Mouse (Mus musculus) cerebellum, adult 8-10 months (tissue): ENCODE measurements around the gene Ibsp.

Source experiments
- DNase-seq: peaks from one replicate; pipeline ENCODE4 v3.0.0; 2022

Gene Ibsp

GRCm38 (mm10) chr5:104298994-104299393 lies at the start of gene Ibsp:
TSS of gene Ibsp (plus strand) at chr5:104299171.
- no peak for DNase-seq

GRCm38 (mm10) chr5:104251811-104252210 lies 47.2 kb upstream of the Ibsp start:
- DNase-seq = no peak

- no peak for DNase-seq
Observed at GRCm38 (mm10) chr5:104256585-104256984, 42.4 kb upstream of the Ibsp start.

GRCm38 (mm10) chr5:104261908-104262461 lies 37.0 kb upstream of the Ibsp start:
- DNase-seq = no peak

- no peak for DNase-seq
Observed at GRCm38 (mm10) chr5:104263014-104263776, 35.8 kb upstream of the Ibsp start.

- DNase-seq = no peak
Observed at GRCm38 (mm10) chr5:104294201-104294600, 4.8 kb upstream of the Ibsp start.

GRCm38 (mm10) chr5:104314073-104314472 lies 15.1 kb downstream of the Ibsp start:
- no peak for DNase-seq

GRCm38 (mm10) chr5:104325029-104325428 lies 26.1 kb downstream of the Ibsp start, which contains the start of gene Mepe:
TSS of gene Mepe (plus strand) at chr5:104325329.
- no peak for DNase-seq

- DNase-seq = no peak
Observed at GRCm38 (mm10) chr5:104326884-104327283, 27.9 kb downstream of the Ibsp start.

- no peak for DNase-seq
Observed at GRCm38 (mm10) chr5:104327389-104327788, 28.4 kb downstream of the Ibsp start.

GRCm38 (mm10) chr5:104327876-104328275 lies 28.9 kb downstream of the Ibsp start:
- DNase-seq = no peak

- DNase-seq = no peak
Observed at GRCm38 (mm10) chr5:104328317-104328850, 29.4 kb downstream of the Ibsp start.

- no peak for DNase-seq
Observed at GRCm38 (mm10) chr5:104329381-104329780, 30.4 kb downstream of the Ibsp start.

- DNase-seq = no peak
Observed at GRCm38 (mm10) chr5:104330088-104330487, 31.1 kb downstream of the Ibsp start.

GRCm38 (mm10) chr5:104332296-104332695 lies 33.3 kb downstream of the Ibsp start:
- no peak for DNase-seq

- DNase-seq = peak; percentile 16
Observed at GRCm38 (mm10) chr5:104333231-104333640, 34.3 kb downstream of the Ibsp start.

- no peak for DNase-seq
Observed at GRCm38 (mm10) chr5:104333643-104334042, 34.7 kb downstream of the Ibsp start.

GRCm38 (mm10) chr5:104334516-104334915 lies 35.5 kb downstream of the Ibsp start:
- no peak for DNase-seq

GRCm38 (mm10) chr5:104335962-104336361 lies 37.0 kb downstream of the Ibsp start:
- DNase-seq = no peak

GRCm38 (mm10) chr5:104337491-104337890 lies 38.5 kb downstream of the Ibsp start:
- no peak for DNase-seq

- no peak for DNase-seq
Observed at GRCm38 (mm10) chr5:104339009-104339408, 40.0 kb downstream of the Ibsp start.

GRCm38 (mm10) chr5:104339706-104340512 lies 40.9 kb downstream of the Ibsp start:
- DNase-seq = peak; percentile 5

- DNase-seq = no peak
Observed at GRCm38 (mm10) chr5:104340513-104340829, 41.5 kb downstream of the Ibsp start.

GRCm38 (mm10) chr5:104342881-104343280 lies 43.9 kb downstream of the Ibsp start:
- DNase-seq = no peak
